Mouse (Mus musculus): ENCODE data around the gene Wdr37. TPM values are rescaled to one million over a fixed set of nuclear protein-coding genes. Genes with fewer than 3 reads are reported as not detected.

The Wdr37 gene
- 1.3 and 2.6 TPM in 2 replicates for polyA plus RNA-seq (2012; rRNA removed)

DNA sequence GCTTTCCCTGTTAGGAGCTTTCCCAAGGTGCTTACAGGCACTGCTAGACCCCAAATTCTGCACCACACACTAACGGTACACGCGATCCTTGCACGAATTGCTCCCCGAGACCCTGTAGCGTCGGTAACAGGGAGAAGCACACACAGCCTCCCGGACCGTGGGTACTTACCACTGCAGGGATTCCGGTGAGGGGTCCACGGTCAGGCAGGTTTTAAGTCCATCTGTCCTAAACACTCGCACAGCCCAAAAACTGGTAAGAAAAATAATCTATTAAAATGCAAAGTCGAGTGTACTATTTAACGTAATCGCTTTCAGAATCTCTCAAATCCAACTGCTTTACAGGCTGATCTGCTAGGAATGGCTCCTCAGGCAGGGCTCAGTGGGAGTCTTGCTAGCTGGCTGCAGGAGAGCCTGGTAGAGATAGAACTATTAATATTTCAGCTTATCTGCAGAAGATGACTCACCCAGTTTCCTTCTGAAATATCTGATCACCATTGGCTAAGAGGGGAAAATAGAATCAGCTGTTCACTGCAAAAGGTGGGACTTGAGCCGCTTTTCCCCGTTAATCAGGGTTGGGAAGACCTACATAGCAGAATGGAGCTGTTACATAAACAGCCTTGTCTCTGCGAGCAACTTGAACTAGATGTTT lies at the start of gene Wdr37:
Gene Wdr37 (minus strand): TSS at position 596 of the 649 bp plus-strand sequence.

DNA sequence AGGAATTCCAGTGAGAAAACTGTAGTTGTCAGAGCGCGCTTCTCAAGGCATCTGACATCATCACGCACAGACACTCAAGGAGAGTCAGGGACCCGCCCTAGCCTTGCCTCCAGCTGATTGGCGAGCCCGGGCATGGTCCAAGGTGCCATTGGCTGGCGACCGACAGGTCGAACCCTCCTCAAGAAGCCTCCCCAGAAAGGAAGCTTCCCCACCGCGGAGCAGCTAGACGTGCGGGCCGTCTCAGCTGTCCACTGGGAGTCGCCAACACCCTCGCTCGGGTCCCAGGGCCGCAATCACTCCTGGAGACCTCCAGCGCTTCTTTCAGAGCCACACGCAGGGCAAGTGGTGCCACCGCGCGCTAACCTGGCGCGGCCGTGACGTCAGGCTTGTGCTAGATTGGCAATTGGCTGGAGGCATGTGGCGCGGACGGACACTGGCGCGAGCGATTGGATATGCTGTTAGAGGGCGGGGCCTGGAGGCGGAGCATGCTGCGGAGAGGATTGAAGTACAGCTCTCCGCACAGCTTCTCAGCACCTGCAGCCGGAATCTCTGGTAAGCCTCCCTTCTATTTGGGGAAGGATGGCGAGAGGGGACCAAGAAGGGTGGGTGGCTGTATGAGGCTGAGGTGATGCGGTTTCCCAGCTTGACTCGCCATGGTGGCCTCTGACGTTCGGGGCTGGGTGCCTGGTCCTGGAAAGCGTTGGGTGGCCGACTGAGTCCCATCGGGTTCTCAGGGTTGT lies 13.9 kb upstream of the Wdr37 start, which contains the start of gene Idi1:
Gene Idi1 (plus strand): TSS at position 57 of the 740 bp plus-strand sequence.

Other genes with a start within 250 kb of the Wdr37 start
- 3.3 and 3.5 TPM in 2 replicates for gene Idi1, start 13.6 kb upstream of the Wdr37 start, polyA plus RNA-seq (2012; rRNA removed)
- not detected in 2 replicates for gene Gm9745, start 76.3 kb upstream of the Wdr37 start, polyA plus RNA-seq (2012; rRNA removed)
- gene Idi2, start 81.0 kb upstream of the Wdr37 start, polyA plus RNA-seq (2012; rRNA removed) = not detected in 2 replicates
- gene Gtpbp4, start 124.2 kb upstream of the Wdr37 start, polyA plus RNA-seq (2012; rRNA removed) = 0.60 and 1.4 TPM in 2 replicates
- gene Larp4b, start 222.0 kb upstream of the Wdr37 start, polyA plus RNA-seq (2012; rRNA removed) = 9.1 and 9.3 TPM in 2 replicates

Data from stomach, adult 2 months (tissue).